Mouse (Mus musculus) hindbrain, embryonic 11.5 days (tissue): Measurements from ENCODE around the gene Calm4. TPM values are rescaled to one million over a fixed set of nuclear protein-coding genes. Genes with fewer than 3 reads are reported as not detected.
"Not testable (repeated sequence)": the region's sequence is repeated elsewhere in the genome, so short reads cannot be mapped to it uniquely, and the experiment has no call there.

Source experiments
- ATAC-seq: fragments of 200-750 bp; cut with Nextera tagmentation; 2 replicates; pipeline ENCODE4 v1.8.0; 2017; ENCODE audit warnings: mild to moderate bottlenecking, moderate TSS enrichment, moderate library complexity; ENCODE audit not compliant: low FRiP score
- DNase-seq: peaks from one replicate; pipeline ENCODE4 v3.0.0-alpha.2; 2015; ENCODE audit warnings: low spot score
- H3K27ac ChIP-seq: fragments of 300-500 bp; sonication (generic); 2 replicates; pipeline ENCODE4 v1.5.1; 2014; ENCODE audit warnings: mild to moderate bottlenecking, low read depth, low read length
- H3K27me3 ChIP-seq: fragments of 300-500 bp; sonication (generic); 2 replicates; pipeline ENCODE4 v1.6.1; 2014; ENCODE audit warnings: mild to moderate bottlenecking, low read length, moderate library complexity, mixed read lengths; ENCODE audit not compliant: control insufficient read depth, insufficient read depth
- H3K36me3 ChIP-seq: fragments of 300-500 bp; sonication (generic); 2 replicates; pipeline ENCODE4 v1.6.1; 2014; ENCODE audit warnings: mild to moderate bottlenecking, low read length, moderate library complexity, mixed read lengths; ENCODE audit not compliant: control insufficient read depth, insufficient read depth
- H3K4me1 ChIP-seq: fragments of 300-500 bp; sonication (generic); replicated peaks from 2 replicates; pipeline ENCODE4 v1.6.1; 2014; ENCODE audit warnings: low read length, mixed read lengths; ENCODE audit not compliant: control insufficient read depth, insufficient read depth
- H3K4me2 ChIP-seq: fragments of 300-500 bp; sonication (generic); replicated peaks from 2 replicates; pipeline ENCODE4 v1.6.1; 2014; ENCODE audit warnings: mild to moderate bottlenecking, low read depth, low read length
- H3K4me3 ChIP-seq: fragments of 300-500 bp; sonication (generic); 2 replicates; pipeline ENCODE4 v1.5.1; 2014; ENCODE audit warnings: low read depth, low read length
- H3K9ac ChIP-seq: fragments of 300-500 bp; sonication (generic); 2 replicates; pipeline ENCODE4 v1.6.1; 2014; ENCODE audit warnings: low read depth, low read length
- H3K9me3 ChIP-seq: fragments of 300-500 bp; sonication (generic); 2 replicates; pipeline ENCODE4 v1.6.1; 2016; ENCODE audit warnings: low read length; ENCODE audit not compliant: control insufficient read depth
- WGBS: fragments of 180-500 bp; shearing (Covaris S2); extraction: QIAGEN DNeasy Blood & Tissue Kit; methylation state at CpG from one replicate; pipeline ENCODE4 v1.1.7; 2014; 5-methylcytosine and 5-hydroxymethylcytosine counted together
- polyA plus RNA-seq: library from polyadenylated mRNA; unstranded; fragments of >200 nt; fragmentation: Nextera tagmentation; extraction: Ambion mirVana; gene quantifications from 2 replicates; pipeline ENCODE4 v1.2.1, GENCODE M21; 2014

Calm4 gene
- polyA plus RNA-seq, 1 experiment from 2014 or later = not detected

DNA sequence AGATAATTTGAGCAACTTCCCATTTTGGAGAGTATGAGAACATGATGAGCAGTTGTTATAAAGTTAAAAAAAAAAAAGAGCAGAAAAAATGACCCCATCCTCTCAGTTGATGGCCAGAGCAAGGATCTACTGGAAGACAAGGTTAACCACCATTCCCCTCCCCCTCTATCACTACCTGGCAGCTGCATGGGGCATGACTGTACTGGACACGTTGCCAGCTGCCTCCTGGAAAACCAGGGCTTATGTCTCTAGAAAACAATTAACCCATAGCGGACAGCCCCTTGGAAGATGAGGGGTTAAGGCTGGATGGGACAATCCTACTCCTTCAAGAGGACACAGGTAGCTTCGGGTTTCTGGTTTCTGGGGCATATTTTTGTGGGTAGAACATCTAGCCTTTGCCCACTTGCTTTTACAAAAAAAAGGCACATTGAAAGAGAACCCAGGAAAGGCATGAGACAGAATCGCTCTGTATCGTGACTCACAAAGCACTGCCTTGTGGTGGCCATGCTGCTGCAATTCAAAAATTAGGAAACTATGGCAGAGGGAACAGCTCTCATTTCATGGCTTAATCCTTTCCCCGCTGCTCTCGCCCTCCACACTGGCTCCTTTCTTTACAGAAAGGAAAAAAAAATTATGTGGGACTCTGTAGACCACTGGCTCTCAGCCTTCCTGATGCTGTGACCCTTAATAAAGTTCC lies 30.3 kb upstream of the Calm4 start:
- Histone ChIP-seq H3K9me3 (no peaks in the 10 kb centered on the region), H3K4me3 (no peak overlapping the region), H3K4me2 (no peak overlapping the region), H3K27me3 (no peaks in the 10 kb centered on the region), H3K4me1 (no peaks in the 10 kb centered on the region), H3K27ac (no peak overlapping the region), H3K36me3 (no peaks in the 10 kb centered on the region), H3K9ac (no peak overlapping the region)
- 83% methylated on average over 7 of the region's 7 CpGs for WGBS
- DNase-seq (no peak), ATAC-seq (no peak)

GRCm38 (mm10) chr13:3818012-3818739 lies 19.4 kb upstream of the Calm4 start:
- H3K4me2 ChIP-seq = no peak overlapping the region
- H3K36me3 ChIP-seq = no peaks in the 10 kb centered on the region
- H3K27me3 ChIP-seq = no peaks in the 10 kb centered on the region
- no peaks in the 10 kb centered on the region for H3K4me1 ChIP-seq
- no peaks in the 10 kb centered on the region for H3K9me3 ChIP-seq
- H3K27ac ChIP-seq = no peak overlapping the region
- ATAC-seq (no peak), DNase-seq (no peak)
- 84% methylated on average over 5 of the region's 5 CpGs for WGBS
- no peak overlapping the region for H3K4me3 ChIP-seq
- H3K9ac ChIP-seq = no peak overlapping the region

GRCm38 (mm10) chr13:3818740-3819076 lies 18.8 kb upstream of the Calm4 start:
- no peak for DNase-seq
- H3K36me3 ChIP-seq = no peaks in the 10 kb centered on the region
- no peak overlapping the region for H3K9ac ChIP-seq
- H3K4me1 ChIP-seq = no peaks in the 10 kb centered on the region
- H3K27ac ChIP-seq = no peak overlapping the region
- H3K27me3 ChIP-seq = no peaks in the 10 kb centered on the region
- no peak overlapping the region for H3K4me2 ChIP-seq
- no peak for ATAC-seq
- H3K9me3 ChIP-seq = no peaks in the 10 kb centered on the region
- no peak overlapping the region for H3K4me3 ChIP-seq
- WGBS = 88% methylated on average over 2 of the region's 2 CpGs

DNA sequence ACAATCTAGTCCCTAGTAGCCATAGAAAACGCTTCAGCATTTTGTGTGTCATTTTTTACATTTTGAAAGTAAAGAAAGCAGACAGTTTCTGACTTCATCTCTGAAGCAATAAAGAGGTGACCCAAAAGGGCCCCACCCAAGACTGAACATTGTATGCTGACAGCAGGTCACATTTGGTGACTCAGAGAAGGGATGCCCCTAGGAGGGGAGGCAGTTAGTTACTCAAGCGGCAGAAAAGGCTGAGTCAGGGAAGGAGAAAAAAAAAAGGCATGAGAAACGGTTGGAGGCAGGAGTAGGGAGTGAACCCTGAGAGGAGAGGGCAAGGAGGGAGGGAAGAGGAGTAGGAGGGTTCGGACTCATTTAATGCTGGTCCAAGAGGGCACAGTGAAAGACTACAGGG lies 15.5 kb upstream of the Calm4 start:
- 57% methylated on average over 4 of the region's 4 CpGs for WGBS
- H3K36me3 ChIP-seq = no peaks in the 10 kb centered on the region

GRCm38 (mm10) chr13:3825726-3826125 lies 11.8 kb upstream of the Calm4 start:
- ATAC-seq (no peak), DNase-seq (no peak)
- Histone ChIP-seq H3K27me3 (no peaks in the 10 kb centered on the region), H3K36me3 (no peaks in the 10 kb centered on the region), H3K4me1 (no peaks in the 10 kb centered on the region), H3K4me3 (no peak overlapping the region), H3K9me3 (no peaks in the 10 kb centered on the region), H3K27ac (no peak overlapping the region), H3K4me2 (no peak overlapping the region), H3K9ac (no peak overlapping the region)

More for the DNA sequence above, 15.5 kb upstream of the Calm4 start:
- H3K4me3 ChIP-seq = no peak overlapping the region
- no peaks in the 10 kb centered on the region for H3K27me3 ChIP-seq
- no peaks in the 10 kb centered on the region for H3K4me1 ChIP-seq
- no peaks in the 10 kb centered on the region for H3K9me3 ChIP-seq
- H3K9ac ChIP-seq = no peak overlapping the region
- DNase-seq (no peak), ATAC-seq (no peak)
- H3K4me2 ChIP-seq = no peak overlapping the region
- H3K27ac ChIP-seq = no peak overlapping the region

DNA sequence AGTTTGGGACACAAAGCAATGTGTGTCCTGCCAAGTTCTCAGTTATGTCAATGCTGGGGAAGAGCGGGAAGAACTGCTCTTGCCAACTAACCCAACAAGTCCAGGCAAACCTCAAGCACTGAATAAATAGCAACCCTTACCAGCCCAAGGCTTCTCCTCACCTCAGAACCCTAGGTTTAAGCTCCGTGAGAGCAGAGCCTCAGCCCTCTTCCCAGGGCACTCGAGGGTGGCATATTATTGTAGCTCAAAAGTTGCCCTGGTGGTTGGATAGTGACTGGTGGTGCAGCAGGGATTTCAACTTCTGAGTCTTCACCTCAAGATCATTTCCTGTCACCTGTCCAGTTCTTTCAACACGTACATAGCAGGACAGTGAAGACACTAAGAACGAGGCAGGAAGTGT lies 6.0 kb upstream of the Calm4 start:
- Histone ChIP-seq H3K36me3 (no peaks in the 10 kb centered on the region), H3K9ac (no peak overlapping the region), H3K9me3 (no peaks in the 10 kb centered on the region), H3K4me3 (no peak overlapping the region), H3K27ac (no peak overlapping the region), H3K4me2 (no peak overlapping the region), H3K27me3 (no peaks in the 10 kb centered on the region), H3K4me1 (no peaks in the 10 kb centered on the region)
- ATAC-seq (no peak), DNase-seq (no peak)
- WGBS = 82% methylated on average over 5 of the region's 5 CpGs

DNA sequence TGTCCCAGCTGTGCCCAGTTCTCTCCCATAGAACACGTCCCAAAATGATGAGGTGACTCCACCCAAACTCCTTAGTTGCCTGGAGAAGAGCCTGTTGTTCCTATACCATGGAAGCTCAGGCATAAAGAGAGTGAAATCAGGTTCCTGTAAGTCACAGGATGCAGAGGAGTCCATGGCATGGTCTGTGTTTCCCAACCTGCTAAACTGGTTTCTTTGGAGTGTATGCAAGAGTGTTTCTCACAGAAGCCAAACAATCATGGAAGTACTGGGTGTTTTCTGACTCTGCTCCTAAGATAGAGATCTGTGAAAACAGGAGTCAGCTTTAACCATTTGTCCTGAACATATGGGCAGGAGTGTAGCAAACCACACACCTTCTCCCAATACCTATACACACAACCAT lies 5.6 kb upstream of the Calm4 start:
- no peak overlapping the region for H3K9ac ChIP-seq
- no peak for ATAC-seq
- 65% methylated on average over 1 of the region's 1 CpGs for WGBS

GRCm38 (mm10) chr13:3832450-3832849 lies 5.1 kb upstream of the Calm4 start:
- Histone ChIP-seq H3K36me3 (no peaks in the 10 kb centered on the region), H3K27me3 (no peaks in the 10 kb centered on the region), H3K9me3 (no peaks in the 10 kb centered on the region), H3K4me1 (no peaks in the 10 kb centered on the region), H3K4me3 (no peak overlapping the region), H3K27ac (no peak overlapping the region), H3K4me2 (no peak overlapping the region), H3K9ac (no peak overlapping the region)
- ATAC-seq = no peak
- DNase-seq = no peak
- WGBS = 78% methylated on average over 2 of the region's 2 CpGs

More for the DNA sequence above, 5.6 kb upstream of the Calm4 start:
- H3K9me3 ChIP-seq = no peaks in the 10 kb centered on the region
- H3K27ac ChIP-seq = no peak overlapping the region
- H3K4me1 ChIP-seq = no peaks in the 10 kb centered on the region
- no peak overlapping the region for H3K4me3 ChIP-seq
- no peak overlapping the region for H3K4me2 ChIP-seq
- no peaks in the 10 kb centered on the region for H3K36me3 ChIP-seq
- no peak for DNase-seq
- no peaks in the 10 kb centered on the region for H3K27me3 ChIP-seq

- not testable (repeated sequence) for H3K36me3 ChIP-seq, H3K4me3 ChIP-seq, H3K4me2 ChIP-seq, H3K9me3 ChIP-seq, DNase-seq, H3K27ac ChIP-seq, H3K27me3 ChIP-seq, H3K4me1 ChIP-seq, H3K9ac ChIP-seq, ATAC-seq
These were observed 3.9 kb upstream of the Calm4 start for GRCm38 (mm10) chr13:3833644-3834043.
